Mouse (Mus musculus) adrenal gland, postnatal 25 days (tissue): ENCODE measurements around the gene Impdh1. TPM values are rescaled to one million over a fixed set of nuclear protein-coding genes. Genes with fewer than 3 reads are reported as not detected.
"Not testable (repeated sequence)": the region's sequence is repeated elsewhere in the genome, so short reads cannot be mapped to it uniquely, and the experiment has no call there.

Experiments used
- DNase-seq: peaks from one replicate; pipeline ENCODE4 v3.0.0; 2021; ENCODE audit warnings: mixed read lengths
- microRNA-seq, 2 experiments: library from miRNA; unstranded; fragments of <30 nt; microRNA quantifications; one replicate each; pipeline ENCODE4 v1.2.0; 2021
- total RNA-seq: library from RNA; stranded (reverse); gene quantifications from 2 replicates; pipeline ENCODE4 v1.2.3, GENCODE M21; 2021

Gene Impdh1
- total RNA-seq, 1 experiment from 2014 or later = 81.1 TPM

GRCm38 (mm10) chr6:29179843-29180242 lies 36.3 kb downstream of the Impdh1 start:
- no peak for DNase-seq

- DNase-seq = peak; percentile 72
Measured at GRCm38 (mm10) chr6:29178888-29179658, 37.1 kb downstream of the Impdh1 start, which contains the start of gene Prrt4. Gene Prrt4 (minus strand): TSS chr6:29179584.

- DNase-seq = no peak
Measured at GRCm38 (mm10) chr6:29177901-29178879, 38.0 kb downstream of the Impdh1 start.

- peak; percentile 8 for DNase-seq
Measured at GRCm38 (mm10) chr6:29175113-29175512, 41.1 kb downstream of the Impdh1 start.

- DNase-seq = no peak
Measured at GRCm38 (mm10) chr6:29174368-29174767, 41.8 kb downstream of the Impdh1 start.

GRCm38 (mm10) chr6:29170952-29171388 lies 45.2 kb downstream of the Impdh1 start:
- DNase-seq = peak; percentile 77

- peak; percentile 12 for DNase-seq
Measured at GRCm38 (mm10) chr6:29170063-29170921, 45.9 kb downstream of the Impdh1 start.

GRCm38 (mm10) chr6:29169675-29170062 lies 46.5 kb downstream of the Impdh1 start:
- no peak for DNase-seq

- DNase-seq = no peak
Measured at GRCm38 (mm10) chr6:29168871-29169270, 47.3 kb downstream of the Impdh1 start.

GRCm38 (mm10) chr6:29166196-29166595 lies 50.0 kb downstream of the Impdh1 start:
- DNase-seq = no peak

- DNase-seq = peak; percentile 74
Measured at GRCm38 (mm10) chr6:29164314-29165244, 51.6 kb downstream of the Impdh1 start, which contains the start of gene Rbm28. Gene Rbm28 (minus strand): TSS chr6:29165006.

GRCm38 (mm10) chr6:29161291-29161690 lies 54.9 kb downstream of the Impdh1 start:
- DNase-seq = not testable (repeated sequence)

- no peak for DNase-seq
Measured at GRCm38 (mm10) chr6:29160786-29161185, 55.4 kb downstream of the Impdh1 start.

GRCm38 (mm10) chr6:29156326-29156725 lies 59.8 kb downstream of the Impdh1 start:
- DNase-seq = no peak

Small RNA genes lying within 50 kb of the gene (microRNA-seq; reads per million reads assigned to microRNA genes)
- 0 reads per million in 2 experiments for gene Gm24303

Other genes starting within 250 kb of the Impdh1 start
- 3.0 and 6.3 TPM in 2 replicates for gene Lep, start 156.1 kb downstream of the Impdh1 start, total RNA-seq
- 33.1 and 34.2 TPM in 2 replicates for gene Rbm28, start 51.4 kb downstream of the Impdh1 start, total RNA-seq
- gene Prrt4, start 36.8 kb downstream of the Impdh1 start, total RNA-seq = 2.9 and 6.2 TPM in 2 replicates
- gene Hilpda, start 56.1 kb upstream of the Impdh1 start, total RNA-seq = 4.3 and 7.4 TPM in 2 replicates
- gene Fam71f2, start 63.2 kb upstream of the Impdh1 start, total RNA-seq = 0.33 TPM in 1 of 2 replicates, not detected in the other
- gene Fam71f1, start 102.8 kb upstream of the Impdh1 start, total RNA-seq = not detected in 2 replicates
- gene Calu, start 131.7 kb upstream of the Impdh1 start, total RNA-seq = 126 and 127 TPM in 2 replicates
- gene Opn1sw, start 172.1 kb upstream of the Impdh1 start, total RNA-seq = 0.12 TPM in 1 of 2 replicates, not detected in the other
- gene Ccdc136, start 179.9 kb upstream of the Impdh1 start, total RNA-seq = 3.6 and 4.7 TPM in 2 replicates
- 1.4 and 1.8 TPM in 2 replicates for gene Flnc, start 216.9 kb upstream of the Impdh1 start, total RNA-seq